Comparison of ENCODE assay signal across 20 mouse cellular contexts in the genomic region with DNA sequence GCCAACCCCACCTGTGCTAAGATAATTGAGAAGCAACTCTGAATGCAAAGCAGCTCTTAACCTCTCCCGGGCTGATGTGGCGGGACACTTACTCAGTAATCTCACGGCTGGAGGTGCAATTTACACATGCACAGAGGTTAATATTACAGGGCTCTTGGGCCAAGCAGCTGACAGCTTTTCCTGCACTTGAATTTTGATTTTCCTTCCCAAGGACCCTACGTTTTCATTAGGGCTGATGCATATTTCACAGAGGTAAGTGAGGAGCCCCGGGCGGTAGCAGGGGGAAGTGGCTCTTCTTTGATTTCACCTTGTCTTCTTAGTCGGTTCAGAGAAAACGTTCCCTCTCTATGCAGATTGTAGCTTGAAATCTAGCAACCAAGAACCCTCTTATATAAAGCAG.
DNase-seq lines count a peak whose midpoint lies in the region; ATAC-seq and TF ChIP-seq lines count a peak whose summit lies in the region.
"Had no signal": no experiment of that assay in that cellular context is flagged by ENCODE, and none has a peak within 500 bp of the region (broad histone marks: within the 10 kb centered on the region; RNA-seq: fewer than 3 reads in every experiment).

No protein-coding gene starts in this region.

- no peaks in the 10 kb centered on the region for H3K36me3 ChIP-seq in forebrain, embryonic 14.5 days (ENCODE audit: control insufficient read depth, insufficient read depth, low read length)
- no peaks in the 10 kb centered on the region for H3K36me3 ChIP-seq in forebrain, embryonic 11.5 days (ENCODE audit: control insufficient read depth, insufficient read depth, low read length)
- no peaks in the 10 kb centered on the region for H3K36me3 ChIP-seq in midbrain, embryonic 15.5 days (replicated peaks)
- H3K36me3 ChIP-seq in midbrain, embryonic 10.5 days, result no peaks in the 10 kb centered on the region
- H3K36me3 ChIP-seq: embryonic facial prominence, embryonic 13.5 days; embryonic facial prominence, embryonic 15.5 days; forebrain, embryonic 10.5 days; forebrain, embryonic 15.5 days had no signal

- TF ChIP-seq POLR2A in brain, embryonic 14.5 days (IDR thresholded peaks at IDR 0.05; ENCODE audit: borderline replicate concordance, extremely low read depth, insufficient read depth, insufficient read length, poor library complexity, severe bottlenecking), result no peak

- H3K4me1 ChIP-seq in forebrain, embryonic 14.5 days (ENCODE audit: control insufficient read depth, insufficient read depth, low read length), result no peaks in the 10 kb centered on the region
- H3K4me1 ChIP-seq in forebrain, embryonic 11.5 days (replicated peaks; ENCODE audit: control insufficient read depth, insufficient read depth, low read length), result no peaks in the 10 kb centered on the region
- no peaks in the 10 kb centered on the region for H3K4me1 ChIP-seq in midbrain, embryonic 15.5 days
- no peaks in the 10 kb centered on the region for H3K4me1 ChIP-seq in midbrain, embryonic 10.5 days
- H3K4me1 ChIP-seq: embryonic facial prominence, embryonic 13.5 days; embryonic facial prominence, embryonic 15.5 days; forebrain, embryonic 10.5 days had no signal

- no peak for ATAC-seq in forebrain, embryonic 14.5 days
- ATAC-seq in forebrain, embryonic 11.5 days (replicated peaks; ENCODE audit: low FRiP score), result no peak
- ATAC-seq in midbrain, embryonic 15.5 days (replicated peaks), result no peak
- ATAC-seq: forebrain, embryonic 15.5 days had no signal

- H3K9ac ChIP-seq in forebrain, embryonic 14.5 days (ENCODE audit: low read length), result no peak overlapping the region
- H3K9ac ChIP-seq in forebrain, embryonic 11.5 days (ENCODE audit: low read length), result no peak overlapping the region
- no peak overlapping the region for H3K9ac ChIP-seq in midbrain, embryonic 15.5 days
- H3K9ac ChIP-seq: embryonic facial prominence, embryonic 13.5 days; embryonic facial prominence, embryonic 15.5 days; forebrain, embryonic 15.5 days had no signal

- no peak for TF ChIP-seq CTCF in brain, embryonic 14.5 days (IDR thresholded peaks at IDR 0.05; ENCODE audit: borderline replicate concordance, extremely low read depth, insufficient read depth, insufficient read length)

- no peak overlapping the region for H3K4me2 ChIP-seq in forebrain, embryonic 14.5 days (ENCODE audit: low read length)
- no peak overlapping the region for H3K4me2 ChIP-seq in forebrain, embryonic 11.5 days (ENCODE audit: low read depth, low read length, severe bottlenecking)
- H3K4me2 ChIP-seq in midbrain, embryonic 15.5 days, result no peak overlapping the region
- H3K4me2 ChIP-seq: embryonic facial prominence, embryonic 13.5 days; embryonic facial prominence, embryonic 15.5 days; forebrain, embryonic 15.5 days had no signal

- no peaks in the 10 kb centered on the region for H3K9me3 ChIP-seq in forebrain, embryonic 14.5 days (replicated peaks; ENCODE audit: control insufficient read depth, low read length)
- no peaks in the 10 kb centered on the region for H3K9me3 ChIP-seq in forebrain, embryonic 11.5 days (ENCODE audit: control insufficient read depth, low read length)
- H3K9me3 ChIP-seq in midbrain, embryonic 15.5 days, result no peaks in the 10 kb centered on the region
- no peaks in the 10 kb centered on the region for H3K9me3 ChIP-seq in midbrain, embryonic 10.5 days (replicated peaks)
- H3K9me3 ChIP-seq: embryonic facial prominence, embryonic 13.5 days; embryonic facial prominence, embryonic 15.5 days; forebrain, embryonic 10.5 days; forebrain, embryonic 15.5 days had no signal

- H3K27ac ChIP-seq in forebrain, embryonic 14.5 days (ENCODE audit: low read depth, low read length), result no peak overlapping the region
- H3K27ac ChIP-seq in forebrain, embryonic 11.5 days (ENCODE audit: low read depth, low read length), result no peak overlapping the region
- 0 out of 2 replicates have a peak overlapping the region, but pooled peaks have one; percentile 25 for H3K27ac ChIP-seq in midbrain, embryonic 15.5 days
- no peak overlapping the region for H3K27ac ChIP-seq in midbrain, embryonic 10.5 days (replicated peaks)
- H3K27ac ChIP-seq: embryonic facial prominence, embryonic 13.5 days; embryonic facial prominence, embryonic 15.5 days; forebrain, embryonic 10.5 days; forebrain, embryonic 15.5 days had no signal

- peak; percentile 28 for DNase-seq in forebrain, embryonic 14.5 days (ENCODE audit: low spot score)
- DNase-seq in forebrain, embryonic 11.5 days (ENCODE audit: low spot score), result no peak
- no peak for DNase-seq in midbrain, embryonic 10.5 days (ENCODE audit: low spot score)
- DNase-seq in brain, embryonic 14.5 days (ENCODE audit: low read depth), result peak; percentile 65
- DNase-seq in cerebellum, postnatal 4 days (ENCODE audit: low spot score in 2 of 2), result no peak
- DNase-seq: adrenal gland, adult 2 months; adrenal gland, postnatal 10 days; adrenal gland, postnatal 25 days; cerebellum, adult 11-12 months; cerebellum, adult 2 months; cerebellum, adult 9-10 months; cerebellum, postnatal 10 days; cerebellum, postnatal 25 days; embryo, embryonic 11 days had no signal

- H3K4me3 ChIP-seq in forebrain, embryonic 14.5 days (ENCODE audit: low read depth, low read length), result no peak overlapping the region
- H3K4me3 ChIP-seq in forebrain, embryonic 11.5 days (ENCODE audit: low read depth, low read length), result no peak overlapping the region
- H3K4me3 ChIP-seq in midbrain, embryonic 15.5 days, result no peak overlapping the region
- no peak overlapping the region for H3K4me3 ChIP-seq in midbrain, embryonic 10.5 days
- H3K4me3 ChIP-seq: embryonic facial prominence, embryonic 13.5 days; embryonic facial prominence, embryonic 15.5 days; erythroblast, embryonic 14.5 days; forebrain, embryonic 10.5 days; forebrain, embryonic 15.5 days had no signal

- 57% methylated on average over 8 of the region's 8 CpGs for WGBS in forebrain, embryonic 14.5 days
- 60% methylated on average over 8 of the region's 8 CpGs for WGBS in forebrain, embryonic 11.5 days
- WGBS in midbrain, embryonic 15.5 days, result 26% methylated on average over 8 of the region's 8 CpGs
- WGBS in midbrain, embryonic 10.5 days, result 70% methylated on average over 8 of the region's 8 CpGs

- H3K27me3 ChIP-seq in forebrain, embryonic 14.5 days (replicated peaks; ENCODE audit: control insufficient read depth, insufficient read depth, low read length), result no peaks in the 10 kb centered on the region
- no peaks in the 10 kb centered on the region for H3K27me3 ChIP-seq in forebrain, embryonic 11.5 days (ENCODE audit: control insufficient read depth, insufficient read depth, low read length)
- H3K27me3 ChIP-seq in midbrain, embryonic 15.5 days (replicated peaks), result no peaks in the 10 kb centered on the region
- no peaks in the 10 kb centered on the region for H3K27me3 ChIP-seq in midbrain, embryonic 10.5 days (ENCODE audit: low read depth, poor library complexity, severe bottlenecking)
- H3K27me3 ChIP-seq: embryonic facial prominence, embryonic 13.5 days; embryonic facial prominence, embryonic 15.5 days; forebrain, embryonic 15.5 days had no signal

Comparison
In these comparisons a context has a peak if more than half of its experiments do, and no peak if none do; other contexts are left out.
1. DNase-seq: peak in forebrain, embryonic 14.5 days (single experiment) and brain, embryonic 14.5 days (single experiment); none in forebrain, embryonic 11.5 days (single experiment), midbrain, embryonic 10.5 days (single experiment) and cerebellum, postnatal 4 days (0 of 2).